Comparison of ENCODE assay signal across 33 mouse cellular contexts in genomic region chrX:77424792-77425727, GRCm38 (mm10).
DNase-seq lines count a peak whose midpoint lies in the region; ATAC-seq lines count a peak whose summit lies in the region.
"Had no signal": no experiment of that assay in that cellular context is flagged by ENCODE, and none has a peak within 500 bp of the region (broad histone marks: within the 10 kb centered on the region; RNA-seq: fewer than 3 reads in every experiment).

No protein-coding gene starts in this region.

- no peaks in the 10 kb centered on the region for H3K36me3 ChIP-seq in liver, embryonic 11.5 days (ENCODE audit: control insufficient read depth, insufficient read depth, low read length)
- no peaks in the 10 kb centered on the region for H3K36me3 ChIP-seq in liver, embryonic 16.5 days (ENCODE audit: control insufficient read depth, insufficient read depth)
- H3K36me3 ChIP-seq: embryonic facial prominence, embryonic 13.5 days; hindbrain, embryonic 12.5 days; limb, embryonic 10.5 days; limb, embryonic 15.5 days; lung, embryonic 15.5 days; neural tube, embryonic 15.5 days had no signal

- H3K4me2 ChIP-seq in liver, embryonic 11.5 days: no peak overlapping the region
- no peak overlapping the region for H3K4me2 ChIP-seq in liver, embryonic 16.5 days (ENCODE audit: low read depth, low read length)
- H3K4me2 ChIP-seq: embryonic facial prominence, embryonic 13.5 days; forebrain, embryonic 13.5 days; heart, embryonic 11.5 days; hindbrain, embryonic 12.5 days; limb, embryonic 15.5 days; lung, embryonic 15.5 days; neural tube, embryonic 15.5 days had no signal

- DNase-seq in liver, embryonic 11.5 days (ENCODE audit: low spot score): no peak
- no peak for DNase-seq in liver
- DNase-seq in right cerebral cortex, postnatal 25 days: no peak
- no peak for DNase-seq in kidney, adult 9 months
- no peak for DNase-seq in gastrocnemius, postnatal 36 days
- no peak for DNase-seq in frontal cortex, postnatal 25 days (ENCODE audit: low spot score in 2 of 2)
- DNase-seq: adrenal gland, adult 8-10 months; cerebellum, adult 11 months; cerebellum, adult 9-11 months; gastrocnemius, postnatal 25 days; heart, adult 18-20 months; heart, postnatal 36 days; kidney, adult 8-10 months; kidney, postnatal 10 days; layer of hippocampus, adult 9-11 months; lung, postnatal 4 days; midbrain, embryonic 14.5 days; retina, postnatal 1 day; spleen, adult 18-20 months; thymus, adult 18-20 months; thymus, postnatal 25 days had no signal

- no peak overlapping the region for H3K4me3 ChIP-seq in liver, embryonic 11.5 days (ENCODE audit: low read depth, low read length)
- no peak overlapping the region for H3K4me3 ChIP-seq in liver, embryonic 16.5 days (ENCODE audit: low read depth, low read length)
- H3K4me3 ChIP-seq: embryonic facial prominence, embryonic 13.5 days; erythroblast, embryonic 14.5 days; forebrain, embryonic 13.5 days; hindbrain, embryonic 12.5 days; limb, embryonic 10.5 days; limb, embryonic 15.5 days; lung, embryonic 15.5 days; neural tube, embryonic 15.5 days had no signal

- ATAC-seq in liver, embryonic 11.5 days (replicated peaks; ENCODE audit: low FRiP score): peak; percentile 83
- peak; percentile 39 for ATAC-seq in erythroid progenitor cell, adult 5-6 weeks (replicated peaks; ENCODE audit: low FRiP score, poor library complexity, severe bottlenecking)
- peak; percentile 63 for ATAC-seq in liver, embryonic 16.5 days (ENCODE audit: low read depth)
- ATAC-seq: forebrain, embryonic 13.5 days; intestine, embryonic 16.5 days had no signal

- peak overlapping the region; percentile 66; the same call in 1 of the 2 replicates for H3K27ac ChIP-seq in liver, embryonic 11.5 days (ENCODE audit: low read depth, low read length)
- H3K27ac ChIP-seq in liver, embryonic 16.5 days (ENCODE audit: low read length): no peak overlapping the region; the same call in 1 of the 2 replicates
- H3K27ac ChIP-seq: embryonic facial prominence, embryonic 13.5 days; forebrain, embryonic 13.5 days; hindbrain, embryonic 12.5 days; limb, embryonic 10.5 days; limb, embryonic 15.5 days; lung, embryonic 15.5 days; neural tube, embryonic 15.5 days had no signal

- H3K9me3 ChIP-seq in liver, embryonic 11.5 days (ENCODE audit: control insufficient read depth, low read length): no peaks in the 10 kb centered on the region
- no peaks in the 10 kb centered on the region for H3K9me3 ChIP-seq in liver, embryonic 16.5 days (replicated peaks; ENCODE audit: control insufficient read depth, low read length)
- H3K9me3 ChIP-seq: embryonic facial prominence, embryonic 13.5 days; forebrain, embryonic 13.5 days; hindbrain, embryonic 12.5 days; limb, embryonic 10.5 days; limb, embryonic 15.5 days; lung, embryonic 15.5 days; neural tube, embryonic 15.5 days had no signal

- H3K27me3 ChIP-seq in liver, embryonic 11.5 days (replicated peaks; ENCODE audit: control insufficient read depth, insufficient read depth, low read length): no peaks in the 10 kb centered on the region
- no peaks in the 10 kb centered on the region for H3K27me3 ChIP-seq in liver, embryonic 16.5 days (ENCODE audit: control insufficient read depth, insufficient read depth, low read depth, low read length)
- H3K27me3 ChIP-seq: embryonic facial prominence, embryonic 13.5 days; forebrain, embryonic 13.5 days; hindbrain, embryonic 12.5 days; limb, embryonic 15.5 days; lung, embryonic 15.5 days; neural tube, embryonic 15.5 days had no signal

- H3K9ac ChIP-seq in liver, embryonic 11.5 days (ENCODE audit: low read depth, low read length): no peak overlapping the region
- H3K9ac ChIP-seq in liver, embryonic 16.5 days (ENCODE audit: low read depth, low read length): no peak overlapping the region
- H3K9ac ChIP-seq: embryonic facial prominence, embryonic 13.5 days; forebrain, embryonic 13.5 days; hindbrain, embryonic 12.5 days; limb, embryonic 15.5 days; lung, embryonic 15.5 days; neural tube, embryonic 15.5 days had no signal

- intact Hi-C loops in gastrocnemius, postnatal 36 days (cut with DNase I): loop anchor here (5.0 kb wide), 1 partner anchor 207 kb away; no protein-coding TSS in a partner anchor

- no peaks in the 10 kb centered on the region for H3K4me1 ChIP-seq in liver, embryonic 11.5 days (replicated peaks; ENCODE audit: control insufficient read depth, insufficient read depth, low read length)
- no peaks in the 10 kb centered on the region for H3K4me1 ChIP-seq in liver, embryonic 16.5 days (ENCODE audit: control insufficient read depth, low read depth, low read length)
- H3K4me1 ChIP-seq: embryonic facial prominence, embryonic 13.5 days; forebrain, embryonic 13.5 days; hindbrain, embryonic 12.5 days; limb, embryonic 10.5 days; limb, embryonic 15.5 days; lung, embryonic 15.5 days; neural tube, embryonic 15.5 days had no signal

- 67% methylated on average over 3 of the region's 3 CpGs for WGBS in liver, embryonic 11.5 days
- WGBS in liver, embryonic 16.5 days (ENCODE audit: insufficient replicate concordance): 43% methylated on average over 3 of the region's 3 CpGs
